Mouse (Mus musculus) hindbrain, embryonic 14.5 days (tissue): ENCODE measurements around the gene Atr. TPM values are rescaled to one million over a fixed set of nuclear protein-coding genes. Genes with fewer than 3 reads are reported as not detected.
"Not testable (repeated sequence)": the region's sequence is repeated elsewhere in the genome, so short reads cannot be mapped to it uniquely, and the experiment has no call there.

Experiments
- ATAC-seq: fragments of 200-750 bp; cut with Nextera tagmentation; 2 replicates; pipeline ENCODE4 v1.8.0; 2017; ENCODE audit warnings: moderate number of reproducible peaks, mild to moderate bottlenecking, moderate TSS enrichment, moderate library complexity; ENCODE audit not compliant: low FRiP score
- DNase-seq: peaks from one replicate; pipeline ENCODE4 v3.0.0-alpha.2; 2015; ENCODE audit warnings: low spot score
- H3K27ac ChIP-seq: fragments of 300-500 bp; sonication (generic); 2 replicates; pipeline ENCODE4 v1.5.1; 2014; ENCODE audit warnings: mild to moderate bottlenecking, moderate library complexity
- H3K27me3 ChIP-seq: fragments of 300-500 bp; sonication (generic); 2 replicates; pipeline ENCODE4 v1.6.1; 2014; ENCODE audit warnings: mild to moderate bottlenecking, low read length, mixed read lengths; ENCODE audit not compliant: control insufficient read depth, insufficient read depth
- H3K36me3 ChIP-seq: fragments of 300-500 bp; sonication (generic); replicated peaks from 2 replicates; pipeline ENCODE4 v1.6.1; 2014; ENCODE audit not compliant: control insufficient read depth, insufficient read depth
- H3K4me1 ChIP-seq: fragments of 300-500 bp; sonication (generic); replicated peaks from 2 replicates; pipeline ENCODE4 v1.6.1; 2014; ENCODE audit warnings: antibody characterized with exemption, low read length, mixed read lengths; ENCODE audit not compliant: control insufficient read depth, insufficient read depth
- H3K4me2 ChIP-seq: fragments of 300-500 bp; sonication (generic); replicated peaks from 2 replicates; pipeline ENCODE4 v1.6.1; 2014; ENCODE audit warnings: mild to moderate bottlenecking, moderate library complexity
- H3K4me3 ChIP-seq: fragments of 300-500 bp; sonication (generic); replicated peaks from 2 replicates; pipeline ENCODE4 v1.5.1; 2014; ENCODE audit warnings: mild to moderate bottlenecking, low read length
- H3K9ac ChIP-seq: fragments of 300-500 bp; sonication (generic); 2 replicates; pipeline ENCODE4 v1.6.1; 2014
- H3K9me3 ChIP-seq: fragments of 300-500 bp; sonication (generic); 2 replicates; pipeline ENCODE4 v1.6.1; 2016; ENCODE audit warnings: low read length; ENCODE audit not compliant: control insufficient read depth
- WGBS: fragments of 180-500 bp; shearing (Covaris S2); extraction: QIAGEN DNeasy Blood & Tissue Kit; methylation state at CpG from one replicate; pipeline ENCODE4 v1.1.7; 2014; 5-methylcytosine and 5-hydroxymethylcytosine counted together
- polyA plus RNA-seq: library from polyadenylated mRNA; unstranded; fragments of >200 nt; fragmentation: Nextera tagmentation; extraction: Ambion mirVana; gene quantifications from 2 replicates; pipeline ENCODE4 v1.2.1, GENCODE M21; 2014

The Atr gene
- polyA plus RNA-seq, 1 experiment from 2014 or later = 15.0 TPM

GRCm38 (mm10) chr9:95958041-95958730 lies 100.8 kb downstream of the Atr start:
- 94% methylated on average over 7 of the region's 7 CpGs for WGBS
- 0 out of 2 replicates have a peak, but pooled peaks cover 5% of the 10 kb centered on the region for H3K4me1 ChIP-seq
- no peak overlapping the region for H3K9ac ChIP-seq

GRCm38 (mm10) chr9:95958731-95959105 lies 101.3 kb downstream of the Atr start:
- H3K9ac ChIP-seq, H3K4me1 ChIP-seq, H3K27ac ChIP-seq, ATAC-seq, DNase-seq, H3K36me3 ChIP-seq, H3K9me3 ChIP-seq, H3K4me3 ChIP-seq, H3K4me2 ChIP-seq, H3K27me3 ChIP-seq: not testable (repeated sequence)
- WGBS = 96% methylated on average over 2 of the region's 2 CpGs

More at GRCm38 (mm10) chr9:95958041-95958730, 100.8 kb downstream of the Atr start:
- Histone ChIP-seq H3K36me3 (peaks cover 9% of the 10 kb centered on the region; the same call in 1 of the 2 replicates), H3K27me3 (no peaks in the 10 kb centered on the region), H3K4me3 (no peak overlapping the region), H3K9me3 (no peaks in the 10 kb centered on the region), H3K4me2 (no peak overlapping the region), H3K27ac (no peak overlapping the region)
- DNase-seq (no peak), ATAC-seq (no peak)

GRCm38 (mm10) chr9:95959246-95959645 lies 101.8 kb downstream of the Atr start:
- Histone ChIP-seq H3K27ac (no peak overlapping the region), H3K4me1 (0 out of 2 replicates have a peak, but pooled peaks cover 5% of the 10 kb centered on the region), H3K36me3 (peaks cover 13% of the 10 kb centered on the region), H3K4me2 (no peak overlapping the region), H3K27me3 (no peaks in the 10 kb centered on the region), H3K4me3 (no peak overlapping the region), H3K9ac (no peak overlapping the region), H3K9me3 (no peaks in the 10 kb centered on the region)
- no peak for DNase-seq
- WGBS = 80% methylated on average over 6 of the region's 6 CpGs
- no peak for ATAC-seq

GRCm38 (mm10) chr9:95959732-95960428 lies 102.5 kb downstream of the Atr start:
- Histone ChIP-seq H3K4me3 (no peak overlapping the region), H3K27me3 (no peaks in the 10 kb centered on the region), H3K9ac (no peak overlapping the region), H3K4me1 (0 out of 2 replicates have a peak, but pooled peaks cover 5% of the 10 kb centered on the region), H3K27ac (no peak overlapping the region), H3K9me3 (no peaks in the 10 kb centered on the region), H3K36me3 (peaks cover 19% of the 10 kb centered on the region), H3K4me2 (no peak overlapping the region)
- WGBS = 91% methylated on average over 3 of the region's 3 CpGs
- ATAC-seq (no peak), DNase-seq (no peak)

GRCm38 (mm10) chr9:95961058-95961457 lies 103.7 kb downstream of the Atr start:
- no peak overlapping the region for H3K4me2 ChIP-seq
- ATAC-seq (no peak), DNase-seq (no peak)
- no peak overlapping the region for H3K4me3 ChIP-seq
- H3K36me3 ChIP-seq = peaks cover 30% of the 10 kb centered on the region
- 0 out of 2 replicates have a peak, but pooled peaks cover 5% of the 10 kb centered on the region for H3K4me1 ChIP-seq
- H3K27me3 ChIP-seq = no peaks in the 10 kb centered on the region
- H3K27ac ChIP-seq = no peak overlapping the region
- H3K9ac ChIP-seq = no peak overlapping the region
- H3K9me3 ChIP-seq = no peaks in the 10 kb centered on the region

GRCm38 (mm10) chr9:95964037-95964436 lies 106.6 kb downstream of the Atr start:
- no peak for ATAC-seq
- WGBS = 97% methylated on average over 13 of the region's 13 CpGs
- H3K4me2 ChIP-seq = no peak overlapping the region
- peaks cover 50% of the 10 kb centered on the region for H3K36me3 ChIP-seq
- H3K9ac ChIP-seq = no peak overlapping the region
- H3K4me1 ChIP-seq = no peaks in the 10 kb centered on the region
- H3K27ac ChIP-seq = no peak overlapping the region
- H3K27me3 ChIP-seq = no peaks in the 10 kb centered on the region
- no peak overlapping the region for H3K4me3 ChIP-seq
- no peaks in the 10 kb centered on the region for H3K9me3 ChIP-seq
- no peak for DNase-seq

GRCm38 (mm10) chr9:95978279-95978678 lies 120.9 kb downstream of the Atr start:
- Histone ChIP-seq H3K27ac (no peak overlapping the region), H3K4me3 (no peak overlapping the region), H3K36me3 (peaks cover 76% of the 10 kb centered on the region), H3K4me1 (no peaks in the 10 kb centered on the region), H3K9ac (no peak overlapping the region), H3K4me2 (no peak overlapping the region), H3K9me3 (no peaks in the 10 kb centered on the region), H3K27me3 (no peaks in the 10 kb centered on the region)
- ATAC-seq (no peak), DNase-seq (no peak)
- WGBS = 96% methylated on average over 2 of the region's 2 CpGs

- Histone ChIP-seq H3K36me3 (peaks cover 79% of the 10 kb centered on the region), H3K4me3 (no peak overlapping the region), H3K4me1 (no peaks in the 10 kb centered on the region), H3K9me3 (no peaks in the 10 kb centered on the region), H3K27ac (no peak overlapping the region), H3K4me2 (no peak overlapping the region), H3K9ac (no peak overlapping the region), H3K27me3 (no peaks in the 10 kb centered on the region)
- WGBS = 80% methylated on average over 6 of the region's 6 CpGs
- ATAC-seq = no peak
- DNase-seq = no peak
Observed at GRCm38 (mm10) chr9:95979896-95980295, 122.5 kb downstream of the Atr start.

- Histone ChIP-seq H3K36me3 (peaks cover 79% of the 10 kb centered on the region), H3K4me3 (no peak overlapping the region), H3K27me3 (no peaks in the 10 kb centered on the region), H3K9me3 (no peaks in the 10 kb centered on the region), H3K27ac (no peak overlapping the region), H3K9ac (no peak overlapping the region), H3K4me2 (no peak overlapping the region), H3K4me1 (no peaks in the 10 kb centered on the region)
- WGBS = 97% methylated on average over 2 of the region's 2 CpGs
- DNase-seq (no peak), ATAC-seq (no peak)
Observed at GRCm38 (mm10) chr9:95992255-95992654, 134.9 kb downstream of the Atr start.
